Mouse (Mus musculus) G1E (cell line): ENCODE measurements around the gene BC049715. TPM values are rescaled to one million over a fixed set of nuclear protein-coding genes. Genes with fewer than 3 reads are reported as not detected.
A peak's percentile ranks its signal among the peaks of the same experiment; 100 is the strongest.
"Not testable (repeated sequence)": the region's sequence is repeated elsewhere in the genome, so short reads cannot be mapped to it uniquely, and the experiment has no call there.

ENCODE experiments used
- ATAC-seq: 2 replicates; pipeline ENCODE4 v1.8.0; 2016; ENCODE audit warnings: mild to moderate bottlenecking; ENCODE audit not compliant: insufficient number of reproducible peaks, poor library complexity, low FRiP score, severe bottlenecking; ENCODE audit errors: extremely low read depth
- DNase-seq: peaks from one replicate; pipeline ENCODE4 v3.0.0; 2012; ENCODE audit warnings: low spot score
- H3K27me3 ChIP-seq: 2 replicates; pipeline ENCODE4 v1.6.1; 2012; ENCODE audit warnings: mild to moderate bottlenecking, low read length, inconsistent platforms; ENCODE audit not compliant: insufficient read depth
- H3K36me3 ChIP-seq: replicated peaks from 2 replicates; pipeline ENCODE3; 2012; ENCODE audit warnings: mild to moderate bottlenecking, inconsistent platforms
- H3K4me1 ChIP-seq: 2 replicates; pipeline ENCODE4 v1.6.1; 2012; ENCODE audit warnings: low read depth, low read length, inconsistent platforms, mixed read lengths; ENCODE audit not compliant: insufficient read depth
- H3K4me3 ChIP-seq: 2 replicates; pipeline ENCODE4 v1.5.1; 2012; ENCODE audit warnings: low read depth, mild to moderate bottlenecking, inconsistent platforms, low read length, moderate library complexity, mixed read lengths
- H3K9me3 ChIP-seq: replicated peaks from 2 replicates; pipeline ENCODE4 v1.6.1; 2012; ENCODE audit warnings: inconsistent platforms
- CTCF ChIP-seq: IDR thresholded peaks from 2 replicates; pipeline ENCODE4 v1.5.1; 2012; ENCODE audit warnings: low read depth, low read length, inconsistent platforms, mixed read lengths
- GATA1 ChIP-seq: IDR thresholded peaks from 2 replicates; pipeline ENCODE4 v1.6.1; 2012; ENCODE audit warnings: borderline replicate concordance, low read length, inconsistent platforms, mixed read lengths
- GATA2 ChIP-seq: IDR thresholded peaks from 2 replicates; pipeline ENCODE4 v1.6.1; 2012; ENCODE audit warnings: low read depth, low read length, inconsistent platforms, borderline replicate concordance
- POLR2AphosphoS5 ChIP-seq: IDR thresholded peaks from 2 replicates; pipeline ENCODE4 v1.6.1; 2012; ENCODE audit warnings: low read depth, low read length, inconsistent platforms; ENCODE audit not compliant: insufficient replicate concordance
- TAL1 ChIP-seq: conservative IDR thresholded peaks from 2 replicates; pipeline ENCODE4 v1.6.1; 2012; ENCODE audit warnings: low read depth, low read length, inconsistent platforms, mixed read lengths
- polyA plus RNA-seq: library from polyadenylated mRNA; stranded (reverse); fragments of >175 nt; gene quantifications from 2 replicates; pipeline ENCODE4 v1.2.3, GENCODE M21; 2012
- total RNA-seq, 2 experiments: library from RNA; stranded (forward) in 1 of 2; stranded (reverse) in 1 of 2; fragments of 200-1000 nt in 1 of 2; fragments of >200 nt in 1 of 2; fragmentation: Nextera tagmentation in 1 of 2; gene quantifications; 2 replicates each; pipeline ENCODE4 v1.2.3; 2014 to 2017

The BC049715 gene
- total and polyA plus RNA-seq, 3 experiments = 1.5 to 2.6 (median 2.0) TPM

- ATAC-seq = no peak
- Histone ChIP-seq H3K4me3 (no peak overlapping the region), H3K4me1 (0 out of 2 replicates have a peak, but pooled peaks cover 3% of the 10 kb centered on the region), H3K27me3 (no peaks in the 10 kb centered on the region; the same call in 1 of the 2 replicates), H3K9me3 (no peaks in the 10 kb centered on the region), H3K36me3 (no peaks in the 10 kb centered on the region)
- DNase-seq = no peak
- TF ChIP-seq GATA2 (no peak), POLR2AphosphoS5 (no peak), CTCF (no peak), GATA1 (no peak), TAL1 (no peak)
Observed at GRCm38 (mm10) chr6:136793831-136794525, 33.4 kb upstream of the BC049715 start.

- no peaks in the 10 kb centered on the region for H3K27me3 ChIP-seq
- TF ChIP-seq CTCF = no peak
- TF ChIP-seq TAL1 = no peak
- TF ChIP-seq POLR2AphosphoS5 = no peak
- no peak for TF ChIP-seq GATA2
- TF ChIP-seq GATA1 = no peak
- no peaks in the 10 kb centered on the region for H3K9me3 ChIP-seq
- no peak for DNase-seq
- no peak for ATAC-seq
- H3K4me3 ChIP-seq = no peak overlapping the region
- 0 out of 2 replicates have a peak, but pooled peaks cover 3% of the 10 kb centered on the region for H3K4me1 ChIP-seq
- H3K36me3 ChIP-seq = no peaks in the 10 kb centered on the region
Observed at GRCm38 (mm10) chr6:136795110-136795509, 32.3 kb upstream of the BC049715 start.

- Histone ChIP-seq H3K9me3 (no peaks in the 10 kb centered on the region), H3K27me3 (no peaks in the 10 kb centered on the region), H3K4me3 (no peak overlapping the region), H3K36me3 (no peaks in the 10 kb centered on the region), H3K4me1 (0 out of 2 replicates have a peak, but pooled peaks cover 3% of the 10 kb centered on the region)
- DNase-seq = no peak
- TF ChIP-seq TAL1 (no peak), POLR2AphosphoS5 (no peak), CTCF (no peak), GATA1 (no peak), GATA2 (no peak)
- no peak for ATAC-seq
Observed at GRCm38 (mm10) chr6:136795850-136796249, 31.6 kb upstream of the BC049715 start.

- not testable (repeated sequence) for H3K36me3 ChIP-seq, ATAC-seq, H3K4me3 ChIP-seq, DNase-seq, H3K9me3 ChIP-seq, H3K4me1 ChIP-seq, H3K27me3 ChIP-seq
Observed at GRCm38 (mm10) chr6:136797874-136798693, 29.3 kb upstream of the BC049715 start.

- DNase-seq = no peak
- ATAC-seq = no peak
- H3K27me3 ChIP-seq = no peaks in the 10 kb centered on the region
- H3K4me3 ChIP-seq = no peak overlapping the region
- no peaks in the 10 kb centered on the region for H3K36me3 ChIP-seq
- H3K9me3 ChIP-seq = no peaks in the 10 kb centered on the region
- H3K4me1 ChIP-seq = peaks cover 19% of the 10 kb centered on the region
- TF ChIP-seq GATA1 (no peak), CTCF (no peak), POLR2AphosphoS5 (no peak), TAL1 (no peak), GATA2 (no peak)
Observed at GRCm38 (mm10) chr6:136800710-136801109, 26.7 kb upstream of the BC049715 start.

GRCm38 (mm10) chr6:136801274-136801673, 26.2 kb upstream of the BC049715 start:
- no peaks in the 10 kb centered on the region for H3K9me3 ChIP-seq
- H3K36me3 ChIP-seq = no peaks in the 10 kb centered on the region
- no peak overlapping the region for H3K4me3 ChIP-seq
- ATAC-seq (no peak), DNase-seq (no peak)
- H3K4me1 ChIP-seq = peaks cover 22% of the 10 kb centered on the region
- H3K27me3 ChIP-seq = no peaks in the 10 kb centered on the region
- TF ChIP-seq POLR2AphosphoS5 (peak; percentile 87; the same call in 1 of the 2 replicates), TAL1 (no peak)
